Mouse (Mus musculus): ENCODE results near the gene Cdh15.

DNA sequence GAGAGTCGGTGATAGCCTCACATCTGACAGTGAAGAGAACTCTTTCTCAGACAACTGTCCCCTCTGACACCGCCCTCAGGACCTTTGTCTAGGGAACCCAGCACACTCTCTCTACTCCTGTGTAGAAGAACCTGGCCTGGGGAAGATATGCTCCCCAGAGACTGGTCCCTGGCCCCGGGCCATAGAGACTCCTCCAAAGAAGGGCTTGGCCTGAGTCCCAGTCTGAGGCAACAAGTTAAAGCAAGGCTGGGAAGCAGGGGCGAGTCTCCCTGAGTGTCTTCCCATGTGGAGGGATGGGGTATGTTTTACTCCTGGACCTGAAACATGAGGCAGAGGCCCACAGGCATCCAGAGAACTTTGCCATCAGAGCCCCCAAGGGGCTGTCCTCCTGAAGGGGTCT, 2.1 kb upstream of the Cdh15 start:
- no peak for TF ChIP-seq CTCF (IDR thresholded peaks at IDR 0.05; ENCODE audit: low read depth)
- no peak for TF ChIP-seq EP300 (IDR thresholded peaks at IDR 0.05; ENCODE audit: low read depth)

Measured in liver, embryonic 14.5 days (tissue).